Mouse (Mus musculus) CH12.LX (cell line): Measurements from ENCODE around the gene Cst9.

Experiments used
- CTCF ChIP-seq, 2 experiments: IDR thresholded peaks in 1 of 2; conservative IDR thresholded peaks in 1 of 2; 2 replicates each; pipeline ENCODE4 v1.5.1; 2011 to 2012; ENCODE audit warnings: low read depth in 2 of 2, low read length in 2 of 2, improper control_type of control experiment in 1 of 2, inconsistent platforms in 1 of 2, mild to moderate bottlenecking in 1 of 2, moderate library complexity in 1 of 2
- UBTF ChIP-seq: IDR thresholded peaks from 2 replicates; pipeline ENCODE4 v1.6.1; 2012; ENCODE audit warnings: low read depth, mild to moderate bottlenecking, inconsistent platforms, low read length, improper control_type of control experiment, moderate library complexity

DNA sequence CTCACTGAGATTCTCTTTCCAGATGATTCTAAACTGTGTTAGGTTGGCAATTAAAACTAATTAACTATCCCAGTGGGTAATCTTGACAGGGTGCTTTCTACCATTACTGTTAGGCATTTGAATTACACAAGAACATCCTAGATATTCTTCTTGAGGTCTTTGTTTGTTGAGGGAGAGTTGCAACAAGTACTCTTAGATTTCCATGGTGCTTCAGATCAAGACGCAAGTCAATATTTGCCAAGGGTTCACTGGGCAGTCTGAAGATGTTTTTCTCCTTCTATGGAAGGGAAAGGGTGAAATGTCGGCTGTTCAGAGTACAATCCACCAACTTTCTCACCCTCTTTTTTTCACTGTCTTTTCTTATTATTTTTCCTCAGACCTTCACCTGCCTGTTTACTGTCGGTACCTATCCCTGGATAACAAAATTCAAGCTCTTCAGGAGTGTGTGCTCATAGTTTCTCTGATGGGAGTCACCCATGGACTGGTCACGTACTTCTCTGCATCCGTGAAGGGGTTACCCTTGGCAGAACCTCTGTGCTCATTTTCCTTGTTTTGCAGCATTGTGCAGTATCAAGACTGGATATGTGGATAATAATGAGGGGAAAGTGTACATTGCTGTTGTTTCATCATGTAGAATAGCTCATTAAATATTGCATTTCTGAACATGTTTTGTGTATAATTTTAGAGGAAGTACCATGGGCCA lies 3.3 kb downstream of the Cst9 start:
- TF ChIP-seq CTCF (conservative IDR thresholded peaks at IDR 0.05 in 1 of 2, IDR thresholded peaks at IDR 0.05 in 1 of 2; ENCODE audit: low read depth in 2 of 2, low read length in 2 of 2): no peak
- no peak for TF ChIP-seq UBTF
